ENCODE assay signal across 20 mouse cellular contexts in the genomic region with DNA sequence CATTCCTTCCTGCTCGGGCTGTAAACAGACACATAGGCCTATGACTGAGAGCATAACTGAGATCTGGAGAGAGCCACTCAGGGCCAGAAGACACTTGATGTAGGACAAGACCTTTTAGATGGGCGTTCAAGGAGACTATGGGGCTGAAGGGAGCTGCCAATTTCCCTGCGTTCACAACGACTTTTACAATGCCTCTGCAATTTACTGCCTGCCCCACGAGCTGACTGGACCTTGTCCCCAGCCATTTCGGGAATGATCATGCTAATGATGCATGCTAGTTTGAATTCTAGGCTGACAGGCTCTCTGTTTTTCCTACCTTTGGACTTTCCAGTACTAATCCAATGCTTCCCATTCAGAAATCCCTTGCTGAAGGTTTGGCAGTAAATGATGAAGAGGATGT. TPM values are rescaled to one million over a fixed set of nuclear protein-coding genes. Genes with fewer than 3 reads are reported as not detected.
DNase-seq lines count a peak whose midpoint lies in the region; ATAC-seq and TF ChIP-seq lines count a peak whose summit lies in the region.
"Had no signal": no experiment of that assay in that cellular context is flagged by ENCODE, and none has a peak within 500 bp of the region (broad histone marks: within the 10 kb centered on the region; RNA-seq: fewer than 3 reads in every experiment).

No protein-coding gene starts in this region.

- H3K4me2 ChIP-seq in kidney, embryonic 16.5 days (replicated peaks; ENCODE audit: low read depth, low read length): no peak overlapping the region
- 0 out of 2 replicates have a peak overlapping the region, but pooled peaks have one; percentile 20 for H3K4me2 ChIP-seq in intestine, embryonic 15.5 days (replicated peaks)
- H3K4me2 ChIP-seq in midbrain, embryonic 13.5 days (replicated peaks): no peak overlapping the region
- H3K4me2 ChIP-seq: heart, embryonic 12.5 days; hindbrain, embryonic 15.5 days; midbrain, embryonic 12.5 days; neural tube, embryonic 13.5 days had no signal

- no peak overlapping the region for H3K9ac ChIP-seq in kidney, embryonic 16.5 days (replicated peaks; ENCODE audit: low read length)
- no peak overlapping the region for H3K9ac ChIP-seq in ES-Bruce4 (ENCODE audit: low read depth, poor library complexity, severe bottlenecking)
- no peak overlapping the region for H3K9ac ChIP-seq in intestine, embryonic 15.5 days
- no peak overlapping the region for H3K9ac ChIP-seq in midbrain, embryonic 13.5 days (replicated peaks)
- H3K9ac ChIP-seq: heart, embryonic 12.5 days; hindbrain, embryonic 15.5 days; liver, embryonic 14.5 days; midbrain, embryonic 12.5 days; neural tube, embryonic 13.5 days had no signal

- no peak overlapping the region for H3K27ac ChIP-seq in kidney, embryonic 16.5 days (ENCODE audit: low read length)
- H3K27ac ChIP-seq in ES-Bruce4 (ENCODE audit: insufficient read depth, low read length): peak overlapping the region; percentile 48
- H3K27ac ChIP-seq in intestine, embryonic 15.5 days: peak overlapping the region; percentile 54; the same call in 1 of the 2 replicates
- no peak overlapping the region for H3K27ac ChIP-seq in midbrain, embryonic 13.5 days
- H3K27ac ChIP-seq: hindbrain, embryonic 15.5 days; liver, embryonic 14.5 days; midbrain, embryonic 12.5 days; neural tube, embryonic 13.5 days had no signal

- no peak for ATAC-seq in kidney, embryonic 16.5 days (ENCODE audit: low FRiP score, low TSS enrichment)
- peak; percentile 81 for ATAC-seq in intestine, embryonic 15.5 days
- no peak for ATAC-seq in midbrain, embryonic 13.5 days
- ATAC-seq: forebrain, embryonic 14.5 days had no signal

- no peak for TF ChIP-seq EP300 in ES-Bruce4 (IDR thresholded peaks at IDR 0.05; ENCODE audit: insufficient read depth, low read depth, low read length)

- H3K27me3 ChIP-seq in kidney, embryonic 16.5 days (ENCODE audit: insufficient read depth, low read length): no peaks in the 10 kb centered on the region
- H3K27me3 ChIP-seq in ES-Bruce4 (ENCODE audit: control insufficient read depth, insufficient read depth, low read length, poor library complexity, severe bottlenecking): no peaks in the 10 kb centered on the region
- no peaks in the 10 kb centered on the region for H3K27me3 ChIP-seq in intestine, embryonic 15.5 days (replicated peaks)
- no peaks in the 10 kb centered on the region for H3K27me3 ChIP-seq in midbrain, embryonic 13.5 days
- H3K27me3 ChIP-seq: CH12.LX; heart, embryonic 12.5 days; hindbrain, embryonic 15.5 days; midbrain, embryonic 12.5 days; neural tube, embryonic 13.5 days had no signal

- H3K4me3 ChIP-seq in kidney, embryonic 16.5 days (ENCODE audit: low read length): no peak overlapping the region
- H3K4me3 ChIP-seq in ES-Bruce4 (ENCODE audit: low read depth, low read length): no peak overlapping the region
- no peak overlapping the region for H3K4me3 ChIP-seq in intestine, embryonic 15.5 days (replicated peaks)
- no peak overlapping the region for H3K4me3 ChIP-seq in midbrain, embryonic 13.5 days (replicated peaks)
- H3K4me3 ChIP-seq: heart, embryonic 12.5 days; hindbrain, embryonic 15.5 days; midbrain, embryonic 12.5 days; neural tube, embryonic 13.5 days had no signal

- TF ChIP-seq POLR2A in ES-Bruce4 (IDR thresholded peaks at IDR 0.05; ENCODE audit: insufficient read depth, low read length): no peak

- no peaks in the 10 kb centered on the region for H3K36me3 ChIP-seq in kidney, embryonic 16.5 days (ENCODE audit: insufficient read depth, low read length)
- H3K36me3 ChIP-seq in ES-Bruce4 (ENCODE audit: control insufficient read depth, insufficient read depth, low read length, poor library complexity, severe bottlenecking): no peaks in the 10 kb centered on the region
- no peaks in the 10 kb centered on the region for H3K36me3 ChIP-seq in intestine, embryonic 15.5 days
- no peaks in the 10 kb centered on the region for H3K36me3 ChIP-seq in midbrain, embryonic 13.5 days
- H3K36me3 ChIP-seq: hindbrain, embryonic 15.5 days; midbrain, embryonic 12.5 days; neural tube, embryonic 13.5 days had no signal

- peaks cover 9% of the 10 kb centered on the region; the same call in 1 of the 2 replicates for H3K4me1 ChIP-seq in kidney, embryonic 16.5 days (ENCODE audit: insufficient read depth, low read length)
- H3K4me1 ChIP-seq in ES-Bruce4 (ENCODE audit: control insufficient read depth, insufficient read depth, low read length): peaks cover 13% of the 10 kb centered on the region
- H3K4me1 ChIP-seq in intestine, embryonic 15.5 days (replicated peaks): peaks cover 30% of the 10 kb centered on the region
- peaks cover 5% of the 10 kb centered on the region; the same call in 1 of the 2 replicates for H3K4me1 ChIP-seq in midbrain, embryonic 13.5 days (replicated peaks)
- H3K4me1 ChIP-seq: hindbrain, embryonic 15.5 days had no signal

- H3K9me3 ChIP-seq in kidney, embryonic 16.5 days (ENCODE audit: low read length): no peaks in the 10 kb centered on the region
- H3K9me3 ChIP-seq in ES-Bruce4 (replicated peaks; ENCODE audit: control insufficient read depth, insufficient read depth, low read length, poor library complexity, severe bottlenecking): no peaks in the 10 kb centered on the region; the same call in 1 of the 2 replicates
- no peaks in the 10 kb centered on the region for H3K9me3 ChIP-seq in intestine, embryonic 15.5 days
- H3K9me3 ChIP-seq in midbrain, embryonic 13.5 days: no peaks in the 10 kb centered on the region
- H3K9me3 ChIP-seq: heart, embryonic 12.5 days; hindbrain, embryonic 15.5 days; midbrain, embryonic 12.5 days; neural tube, embryonic 13.5 days had no signal

- 45% methylated on average over 6 of the region's 6 CpGs for WGBS in kidney, embryonic 16.5 days
- WGBS in intestine, embryonic 15.5 days: 52% methylated on average over 6 of the region's 6 CpGs
- WGBS in midbrain, embryonic 13.5 days: 78% methylated on average over 6 of the region's 6 CpGs

- TF ChIP-seq CTCF in ES-Bruce4 (IDR thresholded peaks at IDR 0.05; ENCODE audit: low read depth, low read length): no peak

- DNase-seq in kidney, adult 11 months: peak; percentile 72
- DNase-seq in kidney, postnatal 25 days: peak; percentile 48 to 72
- DNase-seq in lung, postnatal 10 days: no peak
- DNase-seq: adrenal gland, postnatal 10 days; cerebellum, adult 9-10 months; gastrocnemius, postnatal 25 days; heart, postnatal 14 days; right cerebral cortex, adult 18-20 months; thymus, postnatal 36 days had no signal

RNA-seq across cellular contexts. Expression of a gene that starts 22.2 kb away (rescaled TPM):
- 84.5 and 98.6 TPM in 2 replicates for polyA plus RNA-seq in kidney, embryonic 16.5 days (2015; fragmentation: Nextera tagmentation; extraction: Ambion mirVana)
- 89.0 and 92.6 TPM in 2 replicates for polyA plus RNA-seq in ES-Bruce4 (2011; ENCODE audit: insufficient read depth, insufficient read length, low read depth, missing spikeins)
- polyA plus RNA-seq in intestine, embryonic 15.5 days (2015; fragmentation: Nextera tagmentation; extraction: Ambion mirVana): 107 and 116 TPM in 2 replicates
- 31.8 and 32.2 TPM in 2 replicates for polyA plus RNA-seq in midbrain, embryonic 13.5 days (2015; fragmentation: Nextera tagmentation; extraction: Ambion mirVana)

Comparison
In these comparisons a context has a peak if more than half of its experiments do, and no peak if none do; other contexts are left out.
1. H3K27ac ChIP-seq: peak in ES-Bruce4 (single experiment) and intestine, embryonic 15.5 days (single experiment); none in kidney, embryonic 16.5 days (single experiment) and midbrain, embryonic 13.5 days (single experiment).